Mouse (Mus musculus) lung, embryonic 16.5 days (tissue): ENCODE data around the gene Ppfia3. TPM values are rescaled to one million over a fixed set of nuclear protein-coding genes. Genes with fewer than 3 reads are reported as not detected.

Source experiments
- ATAC-seq: fragments of 200-750 bp; cut with Nextera tagmentation; 2 replicates; pipeline ENCODE4 v1.8.0; 2017; ENCODE audit warnings: low read depth, mild to moderate bottlenecking, moderate library complexity
- H3K27ac ChIP-seq: fragments of 300-500 bp; sonication (generic); 2 replicates; pipeline ENCODE4 v1.5.1; 2014; ENCODE audit warnings: mild to moderate bottlenecking, control low read depth, low read length
- H3K27me3 ChIP-seq: fragments of 300-500 bp; sonication (generic); 2 replicates; pipeline ENCODE4 v1.6.1; 2014; ENCODE audit warnings: low read depth, low read length, mixed read lengths; ENCODE audit not compliant: control insufficient read depth, insufficient read depth
- H3K36me3 ChIP-seq: fragments of 300-500 bp; sonication (generic); 2 replicates; pipeline ENCODE4 v1.6.1; 2014; ENCODE audit warnings: low read length; ENCODE audit not compliant: control insufficient read depth, insufficient read depth
- H3K4me1 ChIP-seq: fragments of 300-500 bp; sonication (generic); replicated peaks from 2 replicates; pipeline ENCODE4 v1.6.1; 2014; ENCODE audit warnings: low read length, mixed read lengths; ENCODE audit not compliant: control insufficient read depth, insufficient read depth
- H3K4me2 ChIP-seq: fragments of 300-500 bp; sonication (generic); 2 replicates; pipeline ENCODE4 v1.6.1; 2014; ENCODE audit warnings: low read depth, low read length, control low read depth
- H3K4me3 ChIP-seq: fragments of 300-500 bp; sonication (generic); 2 replicates; pipeline ENCODE4 v1.5.1; 2014; ENCODE audit warnings: mild to moderate bottlenecking, low read length, control low read depth
- H3K9ac ChIP-seq: fragments of 300-500 bp; sonication (generic); 2 replicates; pipeline ENCODE4 v1.6.1; 2014; ENCODE audit warnings: low read length, control low read depth
- H3K9me3 ChIP-seq: fragments of 300-500 bp; sonication (generic); 2 replicates; pipeline ENCODE4 v1.6.1; 2016; ENCODE audit warnings: low read length; ENCODE audit not compliant: control insufficient read depth
- WGBS: fragments of 180-500 bp; shearing (Covaris S2); extraction: QIAGEN DNeasy Blood & Tissue Kit; methylation state at CpG from one replicate; pipeline ENCODE4 v1.1.7; 2014; 5-methylcytosine and 5-hydroxymethylcytosine counted together
- polyA plus RNA-seq: library from polyadenylated mRNA; unstranded; fragments of >200 nt; fragmentation: Nextera tagmentation; extraction: Ambion mirVana; gene quantifications from 2 replicates; pipeline ENCODE4 v1.2.1, GENCODE M21; 2015

Gene Ppfia3
- polyA plus RNA-seq = 2.2 and 2.5 TPM in 2 replicates

GRCm38 (mm10) chr7:45366652-45367019, at the start of gene Ppfia3:
Ppfia3 (minus strand) TSS chr7:45367019.
- 2% methylated on average over 24 of the region's 26 CpGs for WGBS
- Histone ChIP-seq H3K4me1 (peaks cover 35% of the 10 kb centered on the region), H3K9me3 (no peaks in the 10 kb centered on the region), H3K27me3 (peaks cover 54% of the 10 kb centered on the region), H3K27ac (no peak within 1 kb of the TSS), H3K4me2 (peak within 1 kb of the TSS; percentile 99), H3K36me3 (no peaks in the 10 kb centered on the region), H3K4me3 (peak within 1 kb of the TSS; percentile 64), H3K9ac (peak within 1 kb of the TSS; percentile 70)
- ATAC-seq = peak; percentile 21

- Histone ChIP-seq H3K36me3 (no peaks in the 10 kb centered on the region), H3K4me3 (peak overlapping the region; percentile 25), H3K4me1 (peaks cover 23% of the 10 kb centered on the region), H3K9ac (peak overlapping the region; percentile 30), H3K27me3 (peaks cover 64% of the 10 kb centered on the region), H3K27ac (no peak overlapping the region), H3K9me3 (no peaks in the 10 kb centered on the region), H3K4me2 (peak overlapping the region; percentile 37)
- WGBS = 12% methylated on average over 37 of the region's 37 CpGs
- ATAC-seq = no peak
Observed at GRCm38 (mm10) chr7:45415636-45416035, 48.8 kb upstream of the Ppfia3 start.

- peaks cover 72% of the 10 kb centered on the region for H3K27me3 ChIP-seq
- no peak overlapping the region for H3K9ac ChIP-seq
- H3K4me1 ChIP-seq = peaks cover 23% of the 10 kb centered on the region
- H3K4me3 ChIP-seq = no peak overlapping the region
- H3K36me3 ChIP-seq = no peaks in the 10 kb centered on the region
- H3K27ac ChIP-seq = no peak overlapping the region
- WGBS = 34% methylated on average over 12 of the region's 12 CpGs
- no peak for ATAC-seq
- peak overlapping the region; percentile 93; the same call in 1 of the 2 replicates for H3K4me2 ChIP-seq
- no peaks in the 10 kb centered on the region for H3K9me3 ChIP-seq
Observed at GRCm38 (mm10) chr7:45414740-45415224, 48.0 kb upstream of the Ppfia3 start.

- Histone ChIP-seq H3K4me1 (peaks cover 22% of the 10 kb centered on the region), H3K4me3 (peak overlapping the region; percentile 63), H3K36me3 (no peaks in the 10 kb centered on the region), H3K27me3 (peaks cover 77% of the 10 kb centered on the region), H3K27ac (peak overlapping the region; percentile 78), H3K9me3 (no peaks in the 10 kb centered on the region), H3K4me2 (peak overlapping the region; percentile 93), H3K9ac (peak overlapping the region; percentile 71)
- ATAC-seq = peak; percentile 64
- 2% methylated on average over 26 of the region's 27 CpGs for WGBS
Observed at GRCm38 (mm10) chr7:45413864-45414739, 47.3 kb upstream of the Ppfia3 start.

GRCm38 (mm10) chr7:45413113-45413863, 46.5 kb upstream of the Ppfia3 start, which contains the start of gene Ntf5:
Ntf5 (plus strand) TSS chr7:45413695.
- peak within 1 kb of the TSS; percentile 78 for H3K27ac ChIP-seq
- peaks cover 78% of the 10 kb centered on the region for H3K27me3 ChIP-seq
- no peaks in the 10 kb centered on the region for H3K36me3 ChIP-seq
- peaks cover 20% of the 10 kb centered on the region for H3K4me1 ChIP-seq
- peak within 1 kb of the TSS; percentile 71 for H3K9ac ChIP-seq
- ATAC-seq = peak; percentile 80
- peak within 1 kb of the TSS; percentile 63 for H3K4me3 ChIP-seq
- H3K4me2 ChIP-seq = peak within 1 kb of the TSS; percentile 93
- H3K9me3 ChIP-seq = no peaks in the 10 kb centered on the region
- 1% methylated on average over 42 of the region's 45 CpGs for WGBS

GRCm38 (mm10) chr7:45412421-45412820, 45.6 kb upstream of the Ppfia3 start:
- Histone ChIP-seq H3K27ac (no peak overlapping the region), H3K4me2 (no peak overlapping the region), H3K4me1 (peaks cover 17% of the 10 kb centered on the region), H3K27me3 (peaks cover 83% of the 10 kb centered on the region), H3K9ac (no peak overlapping the region), H3K36me3 (no peaks in the 10 kb centered on the region), H3K4me3 (no peak overlapping the region), H3K9me3 (no peaks in the 10 kb centered on the region)
- ATAC-seq = no peak
- 83% methylated on average over 2 of the region's 2 CpGs for WGBS

GRCm38 (mm10) chr7:45409497-45410163, 42.8 kb upstream of the Ppfia3 start:
- no peaks in the 10 kb centered on the region for H3K9me3 ChIP-seq
- no peak overlapping the region for H3K9ac ChIP-seq
- H3K4me2 ChIP-seq = no peak overlapping the region
- WGBS = 79% methylated on average over 8 of the region's 8 CpGs
- no peak overlapping the region for H3K27ac ChIP-seq
- no peak overlapping the region for H3K4me3 ChIP-seq
- H3K36me3 ChIP-seq = no peaks in the 10 kb centered on the region
- ATAC-seq = no peak
- H3K27me3 ChIP-seq = peaks cover 80% of the 10 kb centered on the region
- peaks cover 22% of the 10 kb centered on the region for H3K4me1 ChIP-seq

- H3K36me3 ChIP-seq = no peaks in the 10 kb centered on the region
- H3K4me1 ChIP-seq = peaks cover 19% of the 10 kb centered on the region
- no peak overlapping the region for H3K4me2 ChIP-seq
- ATAC-seq = no peak
- no peak overlapping the region for H3K27ac ChIP-seq
- H3K4me3 ChIP-seq = no peak overlapping the region
- peaks cover 74% of the 10 kb centered on the region for H3K27me3 ChIP-seq
- H3K9ac ChIP-seq = no peak overlapping the region
- WGBS = 82% methylated on average over 17 of the region's 17 CpGs
- H3K9me3 ChIP-seq = no peaks in the 10 kb centered on the region
Observed at GRCm38 (mm10) chr7:45408949-45409348, 42.1 kb upstream of the Ppfia3 start.
